Mouse (Mus musculus) liver, embryonic 11.5 days (tissue): ENCODE results near the gene Elovl7. TPM values are rescaled to one million over a fixed set of nuclear protein-coding genes. Genes with fewer than 3 reads are reported as not detected.
A peak's percentile ranks its signal among the peaks of the same experiment; 100 is the strongest.

ENCODE experiments used
- ATAC-seq: fragments of 200-750 bp; cut with Nextera tagmentation; replicated peaks from 2 replicates; pipeline ENCODE4 v1.8.0; 2017; ENCODE audit warnings: moderate number of reproducible peaks, mild to moderate bottlenecking, moderate TSS enrichment, moderate library complexity; ENCODE audit not compliant: low FRiP score
- DNase-seq: peaks from one replicate; pipeline ENCODE4 v3.0.0-alpha.2; 2017; ENCODE audit warnings: low spot score
- H3K27ac ChIP-seq: fragments of 300-500 bp; sonication (generic); 2 replicates; pipeline ENCODE4 v1.5.1; 2014; ENCODE audit warnings: mild to moderate bottlenecking, low read depth, low read length, control low read depth
- H3K27me3 ChIP-seq: fragments of 300-500 bp; sonication (generic); replicated peaks from 2 replicates; pipeline ENCODE4 v1.6.1; 2014; ENCODE audit warnings: low read length, mixed read lengths; ENCODE audit not compliant: control insufficient read depth, insufficient read depth
- H3K36me3 ChIP-seq: fragments of 300-500 bp; sonication (generic); 2 replicates; pipeline ENCODE4 v1.6.1; 2014; ENCODE audit warnings: mild to moderate bottlenecking, low read length, moderate library complexity, mixed read lengths; ENCODE audit not compliant: control insufficient read depth, insufficient read depth
- H3K4me1 ChIP-seq: fragments of 300-500 bp; sonication (generic); replicated peaks from 2 replicates; pipeline ENCODE4 v1.6.1; 2014; ENCODE audit warnings: low read length, mixed read lengths; ENCODE audit not compliant: control insufficient read depth, insufficient read depth
- H3K4me2 ChIP-seq: fragments of 300-500 bp; sonication (generic); 2 replicates; pipeline ENCODE4 v1.6.1; 2014; ENCODE audit warnings: mild to moderate bottlenecking, control low read depth, moderate library complexity
- H3K4me3 ChIP-seq: fragments of 300-500 bp; sonication (generic); 2 replicates; pipeline ENCODE4 v1.5.1; 2014; ENCODE audit warnings: low read depth, low read length, control low read depth
- H3K9ac ChIP-seq: fragments of 300-500 bp; sonication (generic); 2 replicates; pipeline ENCODE4 v1.6.1; 2014; ENCODE audit warnings: low read depth, low read length, control low read depth
- H3K9me3 ChIP-seq: fragments of 300-500 bp; sonication (generic); 2 replicates; pipeline ENCODE4 v1.6.1; 2016; ENCODE audit warnings: low read length, inconsistent platforms, mixed read lengths; ENCODE audit not compliant: control insufficient read depth
- WGBS: fragments of 180-500 bp; shearing (Covaris S2); extraction: QIAGEN DNeasy Blood & Tissue Kit; methylation state at CpG from one replicate; pipeline ENCODE4 v1.1.7; 2014; 5-methylcytosine and 5-hydroxymethylcytosine counted together
- polyA plus RNA-seq: library from polyadenylated mRNA; unstranded; fragments of >200 nt; fragmentation: Nextera tagmentation; extraction: Ambion mirVana; gene quantifications from 2 replicates; pipeline ENCODE4 v1.2.1, GENCODE M21; 2014

Gene Elovl7
- polyA plus RNA-seq, 1 experiment from 2014 or later: 3.4 TPM

DNA sequence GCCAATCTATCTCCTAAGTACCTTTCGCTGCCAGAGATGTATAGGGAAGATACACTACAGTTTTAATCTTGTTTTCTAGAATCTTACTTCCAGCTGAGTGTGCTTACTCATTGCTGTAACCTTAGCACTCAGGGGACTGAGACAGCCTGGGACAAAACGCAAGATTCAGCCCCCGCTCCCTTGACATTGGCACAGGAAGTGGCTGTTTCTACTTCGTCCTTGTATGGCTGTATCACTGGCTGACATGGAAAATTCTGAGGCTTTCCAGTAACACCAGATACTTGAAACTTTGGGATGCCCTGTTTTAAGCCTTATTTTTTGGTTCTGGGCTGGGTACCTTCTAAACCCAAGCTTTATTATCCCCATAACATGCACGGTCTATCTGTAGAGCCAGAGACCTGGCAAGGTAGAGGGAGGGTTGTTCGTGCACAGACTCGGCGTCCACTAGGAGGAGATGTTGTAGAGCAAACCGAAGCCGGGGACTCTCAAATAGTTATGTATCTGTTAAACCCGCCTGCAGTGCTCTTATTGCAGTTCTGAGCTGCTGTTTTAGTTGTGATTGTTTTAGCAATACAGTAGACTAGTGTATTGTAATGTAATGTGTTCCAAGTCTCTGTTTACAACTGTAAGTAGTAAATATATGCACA is 23.0 kb upstream of the Elovl7 start:
- H3K4me1 ChIP-seq: no peaks in the 10 kb centered on the region
- ATAC-seq (peak; percentile 62; the same call in 1 of the 2 replicates), DNase-seq (no peak)
- H3K9ac ChIP-seq: no peak overlapping the region
- H3K4me2 ChIP-seq: no peak overlapping the region
- H3K27me3 ChIP-seq: no peaks in the 10 kb centered on the region
- H3K9me3 ChIP-seq: no peaks in the 10 kb centered on the region
- WGBS: 57% methylated on average over 11 of the region's 11 CpGs
- peaks cover 10% of the 10 kb centered on the region; the same call in 1 of the 2 replicates for H3K36me3 ChIP-seq
- H3K4me3 ChIP-seq: no peak overlapping the region
- no peak overlapping the region for H3K27ac ChIP-seq

DNA sequence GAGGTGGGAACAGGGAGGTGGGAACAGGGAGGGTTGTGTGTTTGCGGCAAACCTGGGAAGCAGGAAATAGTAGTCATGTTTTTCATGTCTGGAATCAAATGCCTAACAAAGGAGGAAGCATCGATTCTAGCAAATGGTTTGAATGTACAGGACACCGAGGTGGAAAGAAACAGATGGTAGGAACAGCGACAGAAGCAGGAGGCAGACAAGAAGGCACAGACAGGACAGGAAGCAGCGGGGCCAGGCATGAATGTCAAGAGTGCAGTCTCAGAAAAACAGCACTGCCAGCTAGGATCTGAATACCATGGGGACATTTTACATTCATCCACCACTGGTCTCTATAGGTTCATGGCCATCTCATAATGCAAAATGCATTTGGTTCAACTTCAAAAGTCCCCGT is 18.7 kb upstream of the Elovl7 start:
- H3K9ac ChIP-seq: no peak overlapping the region
- DNase-seq (no peak), ATAC-seq (no peak)
- H3K27ac ChIP-seq: no peak overlapping the region
- no peak overlapping the region for H3K4me2 ChIP-seq
- H3K4me3 ChIP-seq: no peak overlapping the region
- no peaks in the 10 kb centered on the region for H3K4me1 ChIP-seq
- H3K9me3 ChIP-seq: no peaks in the 10 kb centered on the region
- WGBS: 89% methylated on average over 6 of the region's 6 CpGs
- 0 out of 2 replicates have a peak, but pooled peaks cover 6% of the 10 kb centered on the region for H3K36me3 ChIP-seq
- no peaks in the 10 kb centered on the region for H3K27me3 ChIP-seq

DNA sequence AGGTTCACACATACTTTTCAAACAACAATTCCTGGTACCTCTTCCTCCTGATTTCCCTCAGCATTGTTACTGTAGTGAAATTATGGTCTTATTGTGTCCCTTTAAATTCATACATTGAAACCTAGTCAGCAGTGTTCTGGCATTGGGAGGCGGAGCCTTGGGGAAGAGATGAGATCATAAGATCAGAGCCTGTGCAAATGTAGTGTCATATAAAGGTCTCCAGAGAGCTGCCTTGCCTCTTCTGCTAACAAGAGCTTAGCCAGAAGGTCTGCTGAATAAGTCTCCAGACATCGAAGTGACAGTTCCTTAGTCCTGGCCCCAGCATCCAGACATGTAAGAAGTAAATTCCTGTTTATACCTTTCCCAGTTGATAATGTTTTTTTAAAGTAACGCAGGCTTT is 9.3 kb upstream of the Elovl7 start:
- Histone ChIP-seq H3K9ac (no peak overlapping the region), H3K36me3 (no peaks in the 10 kb centered on the region), H3K27me3 (no peaks in the 10 kb centered on the region), H3K4me3 (no peak overlapping the region), H3K4me1 (no peaks in the 10 kb centered on the region), H3K4me2 (no peak overlapping the region), H3K27ac (no peak overlapping the region), H3K9me3 (no peaks in the 10 kb centered on the region)
- no peak for DNase-seq
- WGBS: 82% methylated on average over 3 of the region's 3 CpGs
- ATAC-seq: no peak

DNA sequence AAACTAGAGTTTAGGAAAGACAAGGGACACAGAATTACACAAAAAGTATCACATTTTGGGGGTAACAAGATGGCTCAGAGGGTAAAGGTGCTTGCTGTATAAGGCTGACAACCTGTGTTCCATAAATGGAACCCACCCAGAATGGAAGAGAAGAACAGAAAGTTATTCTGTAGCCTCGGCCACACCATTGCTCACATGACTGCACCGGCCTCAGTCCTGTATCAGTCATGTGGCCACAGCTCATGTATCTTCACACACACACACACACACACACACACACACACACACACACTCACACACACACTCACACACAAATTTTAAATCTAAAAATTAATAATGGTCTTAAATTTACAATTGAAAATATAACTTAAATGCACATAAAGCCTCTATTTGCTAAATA is 6.8 kb upstream of the Elovl7 start:
- Histone ChIP-seq H3K9me3 (no peaks in the 10 kb centered on the region), H3K4me1 (no peaks in the 10 kb centered on the region), H3K36me3 (no peaks in the 10 kb centered on the region), H3K9ac (no peak overlapping the region), H3K4me3 (no peak overlapping the region), H3K4me2 (no peak overlapping the region), H3K27me3 (no peaks in the 10 kb centered on the region), H3K27ac (no peak overlapping the region)
- 90% methylated on average over 2 of the region's 2 CpGs for whole genome bisulfite sequencing
- DNase-seq (no peak), ATAC-seq (no peak)

DNA sequence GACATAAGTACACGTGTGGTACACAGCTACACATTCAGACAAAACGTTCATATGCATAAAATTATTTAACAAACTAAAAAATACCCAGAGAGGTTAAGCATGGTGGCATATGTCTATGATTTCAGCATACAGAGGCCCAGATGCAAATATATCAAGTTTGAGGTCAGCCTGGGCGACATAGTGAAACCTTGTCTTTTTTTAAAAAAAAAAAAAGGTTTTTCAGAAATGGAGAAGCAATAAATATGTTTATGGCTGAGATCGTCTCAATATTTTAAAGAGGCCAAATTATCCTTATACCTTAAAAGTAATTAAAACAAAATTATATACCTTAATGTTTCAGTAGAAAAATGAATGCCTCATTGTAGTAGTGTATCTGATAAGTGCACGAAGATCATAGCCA is 6.1 kb upstream of the Elovl7 start:
- H3K27me3 ChIP-seq: no peaks in the 10 kb centered on the region
- no peak overlapping the region for H3K4me2 ChIP-seq
- no peak overlapping the region for H3K4me3 ChIP-seq
- no peak overlapping the region for H3K27ac ChIP-seq
- DNase-seq (no peak), ATAC-seq (no peak)
- no peaks in the 10 kb centered on the region for H3K9me3 ChIP-seq
- 70% methylated on average over 5 of the region's 5 CpGs for WGBS
- H3K9ac ChIP-seq: no peak overlapping the region
- no peaks in the 10 kb centered on the region for H3K36me3 ChIP-seq
- H3K4me1 ChIP-seq: no peaks in the 10 kb centered on the region

DNA sequence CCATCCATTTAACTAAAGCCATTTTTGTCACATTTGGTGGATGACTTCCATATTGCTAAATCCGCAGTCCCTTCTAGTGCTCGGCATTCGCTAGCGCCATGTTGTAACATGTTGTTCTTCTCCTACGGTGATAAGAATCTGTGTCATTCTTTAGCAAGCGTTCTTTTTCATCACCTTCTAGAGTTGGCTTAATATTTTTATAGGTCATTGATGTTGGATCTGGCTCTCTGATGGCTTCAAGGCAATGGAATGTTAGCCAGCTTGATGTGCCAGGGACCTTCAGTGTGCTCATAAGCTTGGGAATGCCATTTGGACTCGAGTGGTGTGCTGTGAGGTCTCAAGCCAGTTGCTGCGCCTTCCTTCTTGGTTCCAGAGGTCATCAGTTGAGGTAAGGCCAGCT is 3.2 kb upstream of the Elovl7 start:
- H3K27ac ChIP-seq: no peak overlapping the region
- H3K4me2 ChIP-seq: no peak overlapping the region
- DNase-seq (no peak), ATAC-seq (no peak)
- peaks cover 8% of the 10 kb centered on the region for H3K4me1 ChIP-seq
- peaks cover 21% of the 10 kb centered on the region for H3K27me3 ChIP-seq
- no peak overlapping the region for H3K9ac ChIP-seq
- WGBS: 87% methylated on average over 8 of the region's 8 CpGs
- no peaks in the 10 kb centered on the region for H3K9me3 ChIP-seq
- H3K4me3 ChIP-seq: no peak overlapping the region
- H3K36me3 ChIP-seq: no peaks in the 10 kb centered on the region

DNA sequence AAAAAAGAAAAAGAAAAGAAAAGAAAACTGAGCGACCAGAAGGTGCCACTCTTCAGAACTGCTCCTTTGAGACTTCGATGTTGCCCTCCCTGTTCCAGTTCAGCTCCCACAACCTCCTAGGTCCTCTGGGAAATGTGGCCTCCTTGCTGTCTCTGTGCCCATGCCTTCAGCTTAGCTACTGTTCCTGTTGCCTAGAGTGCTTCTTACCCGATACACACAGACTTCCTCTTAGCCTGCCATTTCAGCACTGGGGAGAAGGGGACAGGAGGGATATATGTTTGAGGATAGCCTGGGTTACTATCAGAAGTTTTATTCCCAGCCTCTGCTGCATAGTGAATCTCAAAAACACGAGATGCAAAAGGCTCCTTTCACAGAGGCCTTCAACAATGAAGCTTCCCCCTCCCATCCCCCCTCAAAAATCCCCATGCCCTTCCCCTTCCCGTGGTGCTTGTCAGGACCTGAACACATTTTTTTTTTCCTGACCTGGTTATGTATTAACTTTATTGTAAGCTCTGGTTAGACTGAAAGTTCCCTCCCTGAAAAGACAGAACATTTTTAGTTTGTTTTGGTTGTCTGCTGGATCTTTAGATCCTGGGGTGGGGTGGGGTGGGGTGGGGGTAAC is 1.7 kb upstream of the Elovl7 start:
- no peak overlapping the region for H3K4me2 ChIP-seq
- H3K27ac ChIP-seq: no peak overlapping the region
- ATAC-seq (no peak), DNase-seq (no peak)
- H3K27me3 ChIP-seq: peaks cover 23% of the 10 kb centered on the region
- no peak overlapping the region for H3K4me3 ChIP-seq
- H3K36me3 ChIP-seq: no peaks in the 10 kb centered on the region
- no peaks in the 10 kb centered on the region for H3K9me3 ChIP-seq
- peaks cover 8% of the 10 kb centered on the region for H3K4me1 ChIP-seq
- 40% methylated on average over 5 of the region's 5 CpGs for WGBS
- H3K9ac ChIP-seq: no peak overlapping the region

DNA sequence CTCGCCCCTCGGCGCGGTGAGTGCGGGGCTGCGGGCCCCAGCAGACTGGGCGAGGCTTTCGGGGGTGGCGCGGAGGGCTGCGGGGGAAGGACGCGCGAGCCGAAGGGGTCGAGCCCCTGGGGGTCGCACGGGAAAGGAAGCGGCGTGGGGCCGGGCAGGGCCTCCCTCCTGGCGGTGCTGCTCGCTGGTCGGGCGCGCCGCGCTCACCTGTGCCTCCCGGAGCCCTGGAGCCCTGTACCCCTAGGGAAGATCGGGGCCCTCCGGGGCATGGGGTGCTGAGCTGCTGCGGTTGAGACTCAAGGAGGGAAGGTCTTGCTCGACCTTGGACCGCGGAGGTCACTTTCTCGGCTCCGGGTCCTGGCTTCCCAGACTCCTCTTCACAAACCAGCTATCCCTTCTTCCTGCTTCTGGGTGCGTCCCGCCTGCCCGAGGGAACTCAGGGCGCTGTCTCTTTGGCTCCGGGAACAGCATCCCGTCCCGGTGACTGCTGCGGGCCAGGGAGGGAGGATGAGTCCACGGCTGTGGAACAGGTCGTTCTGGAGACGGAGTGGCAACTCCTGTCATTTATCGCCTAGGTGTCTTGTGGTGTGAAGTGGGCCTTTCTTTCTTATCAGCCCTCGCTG is 392 bp downstream of the Elovl7 start:
- H3K9ac ChIP-seq: peak overlapping the region; percentile 58
- H3K27me3 ChIP-seq: peaks cover 23% of the 10 kb centered on the region
- ATAC-seq (peak; percentile 59), DNase-seq (peak; percentile 72)
- no peaks in the 10 kb centered on the region for H3K36me3 ChIP-seq
- peak overlapping the region; percentile 96 for H3K4me2 ChIP-seq
- WGBS: under 1% methylated on average over 41 of the region's 50 CpGs
- peaks cover 8% of the 10 kb centered on the region for H3K4me1 ChIP-seq
- H3K9me3 ChIP-seq: no peaks in the 10 kb centered on the region
- peak overlapping the region; percentile 71 for H3K4me3 ChIP-seq
- no peak overlapping the region for H3K27ac ChIP-seq
